Mouse (Mus musculus) hindbrain, embryonic 11.5 days (tissue): ENCODE data around the gene Hist1h2br. TPM values are rescaled to one million over a fixed set of nuclear protein-coding genes. Genes with fewer than 3 reads are reported as not detected.
"Not testable (repeated sequence)": the region's sequence is repeated elsewhere in the genome, so short reads cannot be mapped to it uniquely, and the experiment has no call there.

Source experiments
- ATAC-seq: fragments of 200-750 bp; cut with Nextera tagmentation; 2 replicates; pipeline ENCODE4 v1.8.0; 2017; ENCODE audit warnings: mild to moderate bottlenecking, moderate TSS enrichment, moderate library complexity; ENCODE audit not compliant: low FRiP score
- DNase-seq: peaks from one replicate; pipeline ENCODE4 v3.0.0-alpha.2; 2015; ENCODE audit warnings: low spot score
- H3K27ac ChIP-seq: fragments of 300-500 bp; sonication (generic); 2 replicates; pipeline ENCODE4 v1.5.1; 2014; ENCODE audit warnings: mild to moderate bottlenecking, low read depth, low read length
- H3K27me3 ChIP-seq: fragments of 300-500 bp; sonication (generic); 2 replicates; pipeline ENCODE4 v1.6.1; 2014; ENCODE audit warnings: mild to moderate bottlenecking, low read length, moderate library complexity, mixed read lengths; ENCODE audit not compliant: control insufficient read depth, insufficient read depth
- H3K36me3 ChIP-seq: fragments of 300-500 bp; sonication (generic); 2 replicates; pipeline ENCODE4 v1.6.1; 2014; ENCODE audit warnings: mild to moderate bottlenecking, low read length, moderate library complexity, mixed read lengths; ENCODE audit not compliant: control insufficient read depth, insufficient read depth
- H3K4me1 ChIP-seq: fragments of 300-500 bp; sonication (generic); replicated peaks from 2 replicates; pipeline ENCODE4 v1.6.1; 2014; ENCODE audit warnings: low read length, mixed read lengths; ENCODE audit not compliant: control insufficient read depth, insufficient read depth
- H3K4me2 ChIP-seq: fragments of 300-500 bp; sonication (generic); replicated peaks from 2 replicates; pipeline ENCODE4 v1.6.1; 2014; ENCODE audit warnings: mild to moderate bottlenecking, low read depth, low read length
- H3K4me3 ChIP-seq: fragments of 300-500 bp; sonication (generic); 2 replicates; pipeline ENCODE4 v1.5.1; 2014; ENCODE audit warnings: low read depth, low read length
- H3K9ac ChIP-seq: fragments of 300-500 bp; sonication (generic); 2 replicates; pipeline ENCODE4 v1.6.1; 2014; ENCODE audit warnings: low read depth, low read length
- H3K9me3 ChIP-seq: fragments of 300-500 bp; sonication (generic); 2 replicates; pipeline ENCODE4 v1.6.1; 2016; ENCODE audit warnings: low read length; ENCODE audit not compliant: control insufficient read depth
- WGBS: fragments of 180-500 bp; shearing (Covaris S2); extraction: QIAGEN DNeasy Blood & Tissue Kit; methylation state at CpG from one replicate; pipeline ENCODE4 v1.1.7; 2014; 5-methylcytosine and 5-hydroxymethylcytosine counted together
- polyA plus RNA-seq: library from polyadenylated mRNA; unstranded; fragments of >200 nt; fragmentation: Nextera tagmentation; extraction: Ambion mirVana; gene quantifications from 2 replicates; pipeline ENCODE4 v1.2.1, GENCODE M21; 2014

Hist1h2br gene
- polyA plus RNA-seq, 1 experiment from 2014 or later, result 18.6 TPM

- H3K4me3 ChIP-seq, result no peak overlapping the region
- ATAC-seq (no peak), DNase-seq (no peak)
- no peaks in the 10 kb centered on the region for H3K4me1 ChIP-seq
- H3K9ac ChIP-seq, result no peak overlapping the region
- H3K9me3 ChIP-seq, result no peaks in the 10 kb centered on the region
- no peak overlapping the region for H3K27ac ChIP-seq
- H3K4me2 ChIP-seq, result no peak overlapping the region
- 90% methylated on average over 7 of the region's 7 CpGs for whole genome bisulfite sequencing
- no peaks in the 10 kb centered on the region for H3K27me3 ChIP-seq
- H3K36me3 ChIP-seq, result no peaks in the 10 kb centered on the region
Measured at GRCm38 (mm10) chr13:21795584-21795983, 38.0 kb upstream of the Hist1h2br start.

GRCm38 (mm10) chr13:21797163-21797562 lies 36.4 kb upstream of the Hist1h2br start:
- H3K9ac ChIP-seq, DNase-seq, H3K4me3 ChIP-seq, H3K4me1 ChIP-seq, H3K27me3 ChIP-seq, H3K27ac ChIP-seq, H3K4me2 ChIP-seq, ATAC-seq, H3K36me3 ChIP-seq, H3K9me3 ChIP-seq: not testable (repeated sequence)

- not testable (repeated sequence) for H3K9ac ChIP-seq, H3K4me1 ChIP-seq, H3K4me3 ChIP-seq, H3K9me3 ChIP-seq, H3K27ac ChIP-seq, H3K4me2 ChIP-seq, H3K36me3 ChIP-seq, DNase-seq, H3K27me3 ChIP-seq
- peak; percentile 75 for ATAC-seq
- no CpG with 5 or more reads among the region's 4 CpGs for WGBS
Measured at GRCm38 (mm10) chr13:21803058-21803457, 30.5 kb upstream of the Hist1h2br start.

GRCm38 (mm10) chr13:21810073-21810472 lies 23.5 kb upstream of the Hist1h2br start, which contains the start of the genes Hist1h2bq and Hist1h2ao:
Hist1h2bq (minus strand) TSS chr13:21810197.
Hist1h2ao (plus strand) TSS chr13:21810465.
- WGBS, result no CpG with 5 or more reads among the region's 23 CpGs
- not testable (repeated sequence) for H3K27ac ChIP-seq, DNase-seq, H3K36me3 ChIP-seq, H3K9me3 ChIP-seq, H3K4me1 ChIP-seq, H3K4me3 ChIP-seq, H3K27me3 ChIP-seq, H3K4me2 ChIP-seq, H3K9ac ChIP-seq
- ATAC-seq, result peak; percentile 98

GRCm38 (mm10) chr13:21811074-21811473 lies 22.5 kb upstream of the Hist1h2br start:
- not testable (repeated sequence) for H3K4me1 ChIP-seq, H3K36me3 ChIP-seq, DNase-seq, H3K9me3 ChIP-seq, H3K27ac ChIP-seq, H3K9ac ChIP-seq, H3K4me3 ChIP-seq, H3K4me2 ChIP-seq, H3K27me3 ChIP-seq
- no CpG with 5 or more reads among the region's 8 CpGs for WGBS
- peak; percentile 48 for ATAC-seq

DNA sequence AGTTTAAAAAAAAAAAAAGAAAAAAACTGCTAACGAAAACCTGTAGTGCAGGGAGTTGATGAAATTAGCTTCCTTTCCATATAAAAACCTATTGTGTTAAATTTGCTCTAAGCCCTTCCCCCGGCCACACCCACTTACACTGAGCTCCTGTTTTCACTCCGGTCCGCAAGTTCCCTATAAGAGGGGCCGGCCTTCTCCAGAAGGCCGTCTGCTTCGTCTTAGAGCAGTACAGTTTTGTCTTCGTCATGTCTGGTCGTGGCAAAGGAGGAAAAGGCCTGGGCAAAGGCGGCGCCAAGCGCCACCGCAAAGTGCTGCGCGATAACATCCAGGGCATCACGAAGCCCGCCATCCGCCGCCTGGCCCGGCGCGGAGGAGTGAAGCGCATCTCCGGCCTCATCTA lies 22.0 kb upstream of the Hist1h2br start, which contains the start of gene Hist1h4m:
Gene Hist1h4m (plus strand): TSS at position 208 of the 400 bp plus-strand sequence.
- H3K4me3 ChIP-seq, result not testable (repeated sequence)

GRCm38 (mm10) chr13:21812092-21812491 lies 21.5 kb upstream of the Hist1h2br start:
- under 1% methylated on average over 14 of the region's 14 CpGs for WGBS
- H3K4me3 ChIP-seq, DNase-seq, H3K9ac ChIP-seq, H3K9me3 ChIP-seq, H3K4me1 ChIP-seq, H3K27ac ChIP-seq, H3K27me3 ChIP-seq, H3K36me3 ChIP-seq: not testable (repeated sequence)
- H3K4me2 ChIP-seq, result peak overlapping the region; percentile 11; the same call in 1 of the 2 replicates
- peak; percentile 66 for ATAC-seq

More for the DNA sequence above, 22.0 kb upstream of the Hist1h2br start, which contains the start of gene Hist1h4m:
- ATAC-seq, result peak; percentile 54
- H3K36me3 ChIP-seq, H3K27ac ChIP-seq, H3K9me3 ChIP-seq, DNase-seq, H3K9ac ChIP-seq, H3K4me1 ChIP-seq, H3K27me3 ChIP-seq: not testable (repeated sequence)
- WGBS, result no CpG with 5 or more reads among the region's 24 CpGs
- peak within 1 kb of the TSS; percentile 11; the same call in 1 of the 2 replicates for H3K4me2 ChIP-seq

- not testable (repeated sequence) for H3K27ac ChIP-seq, H3K27me3 ChIP-seq, DNase-seq, H3K4me3 ChIP-seq, H3K4me1 ChIP-seq, ATAC-seq, H3K9ac ChIP-seq, H3K9me3 ChIP-seq, H3K36me3 ChIP-seq, H3K4me2 ChIP-seq
- WGBS, result 76% methylated on average over 6 of the region's 16 CpGs
Measured at GRCm38 (mm10) chr13:21820082-21820890, 13.3 kb upstream of the Hist1h2br start.

DNA sequence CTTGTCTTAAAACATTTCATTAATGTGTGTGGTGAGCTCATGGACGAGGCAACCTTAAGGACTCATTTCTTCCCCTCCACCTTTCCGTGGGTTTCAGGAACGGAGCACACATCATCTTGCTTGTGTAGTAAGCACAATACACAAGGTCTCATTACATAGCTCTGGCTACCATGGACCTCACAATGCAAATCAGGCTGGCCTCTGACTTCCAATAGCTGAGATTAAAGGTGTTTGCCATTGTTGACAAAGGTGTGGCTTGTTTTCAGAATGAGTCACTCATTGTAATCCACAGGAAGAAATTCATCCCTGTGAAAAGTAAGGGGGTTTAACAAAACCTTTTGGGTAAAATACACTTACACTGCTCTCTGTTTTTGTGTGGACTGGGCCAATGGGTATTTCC lies 5.0 kb upstream of the Hist1h2br start:
- no peak for ATAC-seq

More for the DNA sequence above, 5.0 kb upstream of the Hist1h2br start:
- Histone ChIP-seq H3K4me2 (no peak overlapping the region), H3K4me1 (no peaks in the 10 kb centered on the region), H3K9ac (no peak overlapping the region), H3K27me3 (no peaks in the 10 kb centered on the region), H3K27ac (no peak overlapping the region), H3K9me3 (no peaks in the 10 kb centered on the region), H3K4me3 (no peak overlapping the region), H3K36me3 (no peaks in the 10 kb centered on the region)
- WGBS, result 94% methylated on average over 3 of the region's 3 CpGs
- DNase-seq, result no peak
